Mouse (Mus musculus) CH12F3 (cell line): ENCODE results near the gene Epsti1.

ENCODE experiments used
- in situ Hi-C: fragments of 300-500 bp; cut with MboI; formaldehyde crosslinking; loops from 2 replicates; pipeline ENCODE4 v1.14.3; 2020; ENCODE audit warnings: low sequenced_read_pairs

Epsti1 gene

GRCm38 (mm10) chr14:77921641-77922040 lies 17.6 kb downstream of the Epsti1 start:
- in situ Hi-C loops = loop anchor here (10.0 kb wide), 1 partner anchor 787 kb away; no protein-coding TSS in a partner anchor

DNA sequence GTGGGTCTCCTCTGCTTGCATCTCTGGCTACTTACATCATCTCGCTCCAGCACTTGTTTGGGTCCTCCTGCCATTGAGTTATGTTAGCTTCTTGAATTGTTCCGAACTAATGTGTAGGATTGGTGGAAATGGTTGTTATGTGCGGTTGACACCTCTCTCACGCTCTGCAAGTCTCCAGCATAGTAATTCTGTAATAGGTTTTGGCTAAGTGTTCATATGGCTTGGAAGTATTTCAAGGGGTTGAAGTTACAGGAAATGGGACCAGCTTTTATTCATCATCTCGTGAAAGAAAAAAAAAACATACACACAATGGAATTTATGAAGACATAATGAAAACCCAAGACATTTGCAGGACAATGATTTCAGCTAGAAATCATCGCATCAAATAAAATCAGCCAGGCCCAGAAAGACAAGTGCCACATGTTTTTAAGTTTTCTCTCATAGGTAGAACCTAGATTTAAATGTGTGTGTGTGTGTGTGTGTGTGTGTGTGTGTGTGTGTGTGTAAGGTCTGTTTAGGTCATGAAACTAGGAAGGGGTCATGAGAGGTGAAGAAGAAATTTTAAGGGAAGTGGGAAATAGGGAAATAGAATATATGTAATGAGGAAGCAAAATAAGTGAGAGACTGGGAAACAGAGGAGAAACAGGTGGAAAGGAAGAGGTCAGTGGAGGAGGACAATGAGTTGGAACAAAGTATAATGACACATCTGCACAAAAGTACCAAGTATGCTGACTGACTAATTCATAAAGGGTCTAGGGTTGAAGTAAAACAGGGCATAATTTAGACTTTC lies 19.2 kb downstream of the Epsti1 start:
- in situ Hi-C loops = loop anchor here (10.0 kb wide), 1 partner anchor 788 kb away; no protein-coding TSS in a partner anchor

DNA sequence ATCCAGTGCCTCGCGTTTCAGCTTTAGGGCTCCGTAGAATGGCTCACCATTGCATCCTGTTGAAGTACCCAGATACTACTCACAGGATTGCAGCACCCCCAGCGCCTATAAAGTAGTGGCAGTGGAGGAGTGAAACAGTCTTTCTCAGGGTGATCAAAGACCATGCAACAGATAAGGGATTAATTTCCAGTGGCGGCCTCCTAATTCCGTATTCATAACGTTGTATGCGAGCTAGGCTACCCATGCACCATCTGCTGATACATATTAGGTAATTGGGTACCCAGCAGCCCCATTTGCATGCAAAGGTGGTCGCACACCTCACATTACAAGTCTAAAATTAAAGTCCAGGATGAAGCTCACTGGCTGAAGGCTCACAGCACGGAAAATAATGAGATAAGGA lies 21.4 kb downstream of the Epsti1 start:
- in situ Hi-C loops = loop anchor here (10.0 kb wide), 1 partner anchor 791 kb away; no protein-coding TSS in a partner anchor

DNA sequence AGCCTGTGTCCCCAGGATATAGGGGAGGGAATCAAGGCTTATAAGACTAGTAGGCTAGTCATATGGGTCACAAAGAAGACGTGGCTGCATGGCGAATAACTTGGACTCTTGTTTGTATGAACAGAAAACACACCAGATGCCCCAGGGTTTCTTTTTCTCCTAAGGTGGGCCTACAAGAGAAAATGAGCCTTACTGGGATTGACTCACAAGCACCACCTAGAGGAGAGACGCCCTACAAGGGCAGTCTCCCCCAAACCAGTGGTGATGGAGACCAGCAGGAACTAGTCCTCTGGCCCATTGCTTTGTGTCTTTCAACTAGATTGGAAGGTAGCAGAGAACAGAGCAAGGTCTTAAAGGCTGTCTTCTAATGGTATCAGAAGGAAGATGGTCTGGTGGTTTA lies 22.7 kb downstream of the Epsti1 start:
- in situ Hi-C loops = loop anchor here (10.0 kb wide), 1 partner anchor 792 kb away; no protein-coding TSS in a partner anchor

DNA sequence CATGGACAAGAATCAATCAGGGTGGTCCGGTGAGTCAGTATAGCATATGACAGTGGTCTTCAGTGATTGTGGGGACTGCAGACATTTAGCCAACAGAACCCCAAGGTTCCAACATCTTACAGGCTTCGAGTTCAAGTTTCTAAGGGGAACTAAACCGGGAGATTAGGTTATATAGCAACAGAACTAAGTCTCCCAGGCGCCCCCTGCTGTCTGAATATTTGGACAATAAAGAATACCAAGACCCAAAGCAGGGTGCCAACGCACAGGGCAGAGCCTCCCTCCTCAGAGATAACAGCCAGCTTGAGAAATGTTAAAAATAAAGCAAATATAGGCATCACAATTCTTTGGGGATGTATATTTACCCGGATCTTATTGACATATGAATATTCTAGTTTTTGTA lies 24.0 kb downstream of the Epsti1 start:
- in situ Hi-C loops = loop anchor here (10.0 kb wide), 1 partner anchor 793 kb away; no protein-coding TSS in a partner anchor

GRCm38 (mm10) chr14:77928653-77929052 lies 24.6 kb downstream of the Epsti1 start:
- in situ Hi-C loops = loop anchor here (10.0 kb wide), 1 partner anchor 794 kb away; no protein-coding TSS in a partner anchor

- in situ Hi-C loops = loop anchor here (10.0 kb wide), 1 partner anchor 794 kb away; no protein-coding TSS in a partner anchor
Observed at GRCm38 (mm10) chr14:77929139-77929678, 25.2 kb downstream of the Epsti1 start.

DNA sequence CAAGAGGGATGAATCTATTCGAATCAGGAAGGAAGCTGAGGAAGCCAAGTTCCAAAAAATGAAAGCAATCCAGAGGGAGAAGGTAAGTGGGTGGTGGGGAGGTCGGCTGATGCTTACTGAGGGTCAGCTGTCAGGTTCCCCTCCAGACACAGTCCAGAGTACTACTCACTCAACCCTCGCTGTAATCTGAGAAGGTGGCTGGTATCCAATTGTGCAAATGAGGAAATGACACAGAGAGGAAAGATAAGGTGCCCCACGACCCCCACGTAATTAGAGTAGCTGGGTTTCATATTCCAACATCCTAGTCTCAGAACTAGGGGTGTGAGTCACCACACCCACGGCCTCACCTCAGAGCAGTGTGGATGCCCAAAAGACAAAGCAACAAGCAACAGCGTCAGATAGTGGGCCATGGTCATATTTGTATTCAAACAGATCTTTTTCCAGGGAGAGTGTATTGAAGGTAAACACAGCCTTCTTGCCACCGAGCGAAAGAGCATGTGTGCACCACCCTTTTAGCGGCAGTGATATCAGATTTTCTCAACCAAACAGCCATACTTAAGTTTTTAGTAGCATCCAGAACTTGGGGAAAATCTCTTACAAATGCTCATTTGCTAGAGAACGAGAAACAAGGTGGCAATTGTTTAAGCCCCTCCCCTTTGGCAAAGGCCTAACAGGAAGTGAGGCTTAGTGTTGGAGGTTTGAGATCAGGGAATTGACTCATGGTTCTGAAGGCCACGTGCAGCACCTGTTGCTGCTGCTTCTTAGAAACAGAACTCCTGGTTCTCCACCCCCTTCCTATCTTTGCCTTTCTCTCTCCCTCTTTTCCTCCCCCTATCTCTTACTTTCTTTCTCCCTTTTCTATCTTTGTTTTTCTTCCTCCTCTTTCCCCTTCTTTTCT lies 28.4 kb downstream of the Epsti1 start:
- in situ Hi-C loops = no loop called here

- in situ Hi-C loops = no loop called here
Observed at GRCm38 (mm10) chr14:77933243-77933642, 29.2 kb downstream of the Epsti1 start.

GRCm38 (mm10) chr14:77934431-77934830 lies 30.4 kb downstream of the Epsti1 start:
- in situ Hi-C loops = no loop called here

- in situ Hi-C loops = no loop called here
Observed at GRCm38 (mm10) chr14:77941105-77941504, 37.1 kb downstream of the Epsti1 start.

DNA sequence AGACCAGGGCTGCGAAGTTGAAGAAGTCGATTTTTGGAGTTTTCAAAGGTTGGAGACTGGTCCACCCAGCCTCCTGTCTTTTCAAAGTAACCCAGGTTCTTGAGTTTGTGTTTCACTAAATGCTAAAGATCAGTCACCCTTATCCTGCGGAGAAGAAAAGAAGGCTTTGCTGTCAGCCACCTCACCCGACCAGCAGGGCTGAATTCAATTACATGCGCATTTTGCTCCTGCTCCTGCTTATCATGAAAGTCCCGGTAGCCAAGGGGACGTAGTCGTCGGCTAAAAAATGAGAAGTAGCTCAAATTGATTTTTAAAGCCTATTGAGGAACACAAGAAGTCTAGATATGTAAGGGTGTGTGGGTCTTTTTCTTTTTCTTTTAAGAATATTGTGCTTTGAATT lies 38.2 kb downstream of the Epsti1 start:
- in situ Hi-C loops = no loop called here

DNA sequence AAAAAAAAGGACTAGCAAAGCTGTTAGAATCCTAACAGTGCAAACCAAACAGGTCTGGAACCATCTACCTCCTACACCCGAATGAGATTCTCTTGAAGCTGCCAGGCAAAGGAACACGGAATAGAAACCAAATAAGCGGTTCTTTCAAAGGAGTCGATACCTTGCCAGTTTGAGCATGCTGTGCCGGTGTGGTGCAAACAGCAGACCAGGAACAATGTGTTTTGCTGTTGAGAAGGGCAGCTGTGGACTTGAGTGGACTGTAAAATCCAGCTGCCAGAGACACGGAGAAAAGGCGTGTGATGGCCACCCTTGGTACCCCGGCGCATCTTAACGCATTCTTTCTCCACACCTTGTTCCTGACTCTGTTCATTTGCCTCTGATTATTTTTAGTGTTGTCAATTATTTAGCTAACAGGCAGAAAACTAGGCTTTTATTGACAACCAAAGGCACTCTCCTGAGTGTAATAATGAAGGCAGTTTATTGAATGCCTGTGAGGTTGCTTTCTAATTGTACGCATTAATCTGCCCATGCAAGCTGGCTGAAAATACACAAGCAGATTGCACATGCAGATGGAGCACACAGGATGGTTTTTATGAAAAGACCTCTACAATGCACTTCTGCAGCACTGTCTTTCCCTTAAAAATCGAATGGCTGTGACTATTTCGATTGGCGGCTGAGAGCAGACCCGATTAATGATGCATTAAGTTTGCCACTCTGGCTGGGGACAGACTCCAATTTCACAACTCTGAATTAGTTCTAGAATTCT lies 38.9 kb downstream of the Epsti1 start:
- in situ Hi-C loops = no loop called here

- in situ Hi-C loops = no loop called here
Observed at GRCm38 (mm10) chr14:77961741-77962140, 57.7 kb downstream of the Epsti1 start.

DNA sequence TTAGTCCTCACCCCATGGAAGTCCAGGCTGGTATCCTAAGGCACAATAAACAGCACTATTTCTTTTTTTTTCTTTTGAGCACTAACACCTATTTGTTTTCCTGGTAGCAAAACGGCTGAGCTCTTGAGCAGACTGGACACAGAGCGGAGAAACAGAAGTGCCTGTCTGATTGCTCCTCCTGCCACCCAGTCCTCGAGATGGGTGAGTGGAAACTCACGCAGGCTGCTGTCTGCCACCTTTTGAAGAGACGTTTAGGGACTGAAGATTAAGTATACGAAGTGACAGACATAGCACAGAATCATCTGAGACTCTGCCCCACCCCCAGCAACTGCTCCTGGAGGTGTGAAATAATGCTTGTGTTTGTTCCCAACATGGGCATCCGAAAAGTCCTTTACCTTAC lies 59.5 kb downstream of the Epsti1 start:
- in situ Hi-C loops = no loop called here

DNA sequence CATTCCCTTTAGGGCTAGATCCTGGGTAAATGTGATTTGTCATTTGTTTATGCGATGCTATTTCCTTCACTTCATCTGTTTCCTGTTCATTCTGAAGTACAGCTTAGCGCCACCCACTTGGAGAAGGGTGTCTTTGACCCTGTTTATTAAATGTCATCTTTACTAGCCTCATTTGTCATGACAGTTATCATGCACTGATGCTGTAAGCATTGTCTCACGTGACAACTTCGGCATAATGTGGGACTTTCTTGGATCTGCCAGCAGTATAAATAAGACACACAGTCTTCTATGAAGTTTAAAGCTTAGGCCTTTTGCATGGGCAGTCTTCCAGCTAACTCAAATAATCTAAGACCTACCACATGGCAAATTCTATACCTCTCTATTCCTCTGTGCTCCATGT lies 67.3 kb downstream of the Epsti1 start:
- in situ Hi-C loops = no loop called here

- in situ Hi-C loops = no loop called here
Observed at GRCm38 (mm10) chr14:77974221-77974620, 70.2 kb downstream of the Epsti1 start.

GRCm38 (mm10) chr14:77975702-77976101 lies 71.7 kb downstream of the Epsti1 start:
- in situ Hi-C loops = no loop called here

DNA sequence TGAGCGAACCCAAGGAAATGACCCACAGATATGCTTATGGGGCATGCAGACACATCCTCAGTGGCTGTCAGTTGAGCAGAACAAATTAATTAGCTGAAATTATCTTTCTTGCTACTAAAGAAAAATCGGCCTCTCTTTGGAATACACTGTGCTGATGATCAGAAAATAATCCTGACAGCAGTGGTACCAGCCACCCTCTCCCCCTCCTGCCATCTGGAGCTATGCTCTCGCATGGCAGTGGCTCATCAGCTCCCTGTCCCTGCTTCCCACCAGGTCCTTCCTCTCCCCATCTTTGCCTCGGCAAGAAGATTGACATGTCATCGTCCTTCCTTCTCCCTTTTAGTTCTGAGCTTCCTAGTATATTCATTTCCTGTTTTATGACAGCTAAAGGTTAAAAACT lies 77.5 kb downstream of the Epsti1 start:
- in situ Hi-C loops = no loop called here

DNA sequence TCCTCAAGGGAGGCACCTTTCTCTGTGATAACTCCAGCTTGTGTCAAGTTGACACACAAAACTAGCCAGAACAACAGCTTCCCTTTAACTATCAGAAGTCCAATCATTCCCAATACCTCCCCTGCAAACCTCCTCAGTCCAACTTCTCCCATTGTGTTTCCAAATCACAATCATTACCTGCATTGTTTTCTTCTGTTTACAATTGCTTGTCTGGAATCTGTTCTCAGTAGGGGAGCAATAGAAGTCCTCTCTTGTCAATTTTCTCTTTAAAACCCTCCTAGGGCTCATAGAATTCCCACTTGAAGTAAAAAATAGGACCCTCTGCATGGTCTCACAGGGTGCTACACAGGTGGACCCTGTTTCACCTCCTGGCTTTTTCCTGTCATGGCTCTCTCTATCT lies 93.7 kb downstream of the Epsti1 start:
- in situ Hi-C loops = no loop called here
